Mouse (Mus musculus) Muller cell, postnatal 12 days (primary cell): ENCODE data around the gene Csf2rb.
"Not testable (repeated sequence)": the region's sequence is repeated elsewhere in the genome, so short reads cannot be mapped to it uniquely, and the experiment has no call there.

Source experiments
- DNase-seq: peaks from one replicate; pipeline ENCODE4 v3.0.0-alpha.2; 2015; ENCODE audit errors: inconsistent ontology term

Csf2rb gene

GRCm38 (mm10) chr15:78327753-78328341, 2.3 kb downstream of the Csf2rb start:
- not testable (repeated sequence) for DNase-seq

GRCm38 (mm10) chr15:78328520-78329097, 3.1 kb downstream of the Csf2rb start:
- peak; percentile 46 for DNase-seq

DNA sequence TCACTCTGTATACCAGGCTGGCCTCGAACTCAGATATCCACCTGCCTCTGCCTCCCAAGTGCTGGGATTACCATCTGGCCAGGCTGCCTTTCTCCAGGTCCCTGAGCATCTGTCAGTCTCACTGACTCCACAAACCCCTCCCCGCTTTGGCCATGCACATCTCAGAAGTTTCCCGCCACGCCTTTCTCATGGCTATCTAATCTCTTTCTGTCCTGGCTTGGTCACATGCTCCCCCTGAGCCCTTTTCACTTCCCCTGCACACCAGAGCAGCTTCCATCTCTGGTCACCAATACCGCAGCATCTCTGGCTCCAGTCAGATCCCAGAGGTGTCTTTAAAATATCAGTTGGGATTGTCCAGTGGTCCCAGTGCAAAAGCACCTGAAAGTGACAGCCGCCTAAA, 4.4 kb downstream of the Csf2rb start:
- not testable (repeated sequence) for DNase-seq

- no peak for DNase-seq
These were observed 5.2 kb downstream of the Csf2rb start for GRCm38 (mm10) chr15:78330706-78331105.

- DNase-seq, result no peak
These were observed 6.2 kb downstream of the Csf2rb start for GRCm38 (mm10) chr15:78331523-78332340.

- DNase-seq, result no peak
These were observed 7.4 kb downstream of the Csf2rb start for GRCm38 (mm10) chr15:78332981-78333380.

DNA sequence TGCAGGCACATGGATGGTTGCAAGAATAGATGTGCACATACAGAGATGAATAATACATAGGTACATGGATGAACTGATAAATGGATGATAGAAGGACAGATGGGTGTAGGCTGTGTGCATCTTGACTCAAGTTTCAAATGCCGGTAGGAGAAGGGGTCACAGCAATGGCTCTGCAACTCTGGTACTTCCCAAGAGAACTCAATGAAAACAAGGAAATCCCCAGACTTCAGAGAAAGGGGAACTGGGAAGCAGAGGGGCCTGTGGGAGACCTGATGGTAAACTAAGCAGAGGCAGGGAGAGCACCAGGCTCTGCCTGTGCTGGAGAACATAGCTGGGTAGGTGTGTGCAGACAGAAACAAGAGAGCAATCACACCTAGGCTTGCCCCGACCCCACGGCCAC, 8.8 kb downstream of the Csf2rb start:
- DNase-seq, result no peak

GRCm38 (mm10) chr15:78339627-78340423, 14.3 kb downstream of the Csf2rb start:
- DNase-seq, result peak; percentile 20

GRCm38 (mm10) chr15:78340919-78341318, 15.4 kb downstream of the Csf2rb start:
- DNase-seq, result not testable (repeated sequence)

DNA sequence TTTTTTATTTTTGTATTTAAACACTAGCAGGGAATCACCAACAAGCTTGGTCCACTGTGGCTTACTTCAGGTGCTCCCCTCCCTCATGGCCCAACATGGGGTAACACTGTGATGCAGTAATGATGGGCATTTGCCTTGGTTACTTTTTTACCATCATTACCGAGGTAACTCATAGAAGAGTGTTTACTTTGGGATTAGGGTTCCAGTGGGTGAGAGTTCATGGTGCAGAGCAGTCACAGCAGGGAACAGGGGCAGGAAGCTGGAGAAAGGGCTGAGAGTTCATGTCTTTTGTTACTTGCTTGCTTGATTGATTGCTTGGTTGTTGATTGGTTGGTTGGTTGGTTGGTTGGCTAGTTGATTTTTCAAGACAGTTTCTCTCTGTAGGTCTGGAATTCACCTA, 18.1 kb downstream of the Csf2rb start:
- no peak for DNase-seq

DNA sequence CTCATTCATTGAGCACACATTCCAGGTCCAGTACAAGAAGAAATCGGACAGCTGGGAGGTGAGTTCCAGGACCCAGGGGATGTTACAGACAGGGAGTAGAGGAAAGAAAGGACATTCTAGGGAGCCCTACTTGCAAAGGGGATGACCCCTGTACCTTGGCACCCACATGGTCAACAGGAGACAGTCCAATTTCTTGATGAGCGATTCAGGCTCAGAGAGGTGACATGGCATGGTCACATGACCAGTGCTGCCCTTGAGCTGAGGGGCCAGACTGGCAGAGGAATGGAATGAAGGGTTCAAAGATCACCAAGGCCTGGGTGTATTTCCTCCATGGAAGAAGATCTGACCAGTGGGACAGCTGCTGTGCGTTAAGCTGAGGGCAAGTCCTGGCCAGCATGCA, 19.0 kb downstream of the Csf2rb start:
- no peak for DNase-seq

- DNase-seq, result no peak
These were observed 26.1 kb downstream of the Csf2rb start for GRCm38 (mm10) chr15:78351586-78352165.

DNA sequence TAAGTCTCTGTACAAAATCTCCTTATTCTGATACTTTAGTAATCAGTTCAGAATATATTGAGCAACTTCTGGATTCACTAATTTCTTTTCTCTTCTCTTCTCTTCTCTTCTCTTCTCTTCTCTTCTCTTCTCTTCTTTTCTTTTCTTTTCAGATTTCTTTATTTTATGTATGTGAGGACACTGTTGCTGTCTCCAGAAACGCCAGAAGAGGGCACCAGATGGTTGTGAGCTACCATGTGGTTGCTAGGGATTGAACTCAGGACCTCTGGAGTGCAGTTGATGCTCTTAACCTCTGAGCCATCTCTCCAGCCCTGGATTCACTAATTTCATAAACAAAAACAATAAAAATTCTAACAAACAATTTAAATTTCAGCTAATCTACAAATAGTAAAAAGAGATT, 29.4 kb downstream of the Csf2rb start:
- no peak for DNase-seq

DNA sequence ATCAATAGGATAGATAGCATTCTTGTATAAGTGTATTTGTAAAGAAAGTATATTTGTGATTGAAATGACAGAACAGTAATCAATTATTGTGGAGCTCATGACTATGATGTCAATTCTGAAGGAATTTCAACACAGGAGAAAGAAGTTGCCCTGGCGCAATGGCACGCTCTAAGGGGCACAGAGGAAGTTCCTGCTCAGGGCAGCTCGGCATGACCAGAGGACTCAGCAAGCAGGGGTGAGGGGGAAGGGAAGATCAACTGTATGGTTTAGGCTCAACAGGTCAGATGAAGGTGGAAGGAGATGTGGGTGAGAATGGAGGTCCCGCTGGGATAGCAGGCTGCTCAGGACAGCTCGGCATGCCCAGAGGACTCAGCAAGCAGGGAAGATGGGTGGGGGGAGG, 30.0 kb downstream of the Csf2rb start:
- DNase-seq, result no peak

GRCm38 (mm10) chr15:78365916-78366315, 40.4 kb downstream of the Csf2rb start:
- no peak for DNase-seq

DNA sequence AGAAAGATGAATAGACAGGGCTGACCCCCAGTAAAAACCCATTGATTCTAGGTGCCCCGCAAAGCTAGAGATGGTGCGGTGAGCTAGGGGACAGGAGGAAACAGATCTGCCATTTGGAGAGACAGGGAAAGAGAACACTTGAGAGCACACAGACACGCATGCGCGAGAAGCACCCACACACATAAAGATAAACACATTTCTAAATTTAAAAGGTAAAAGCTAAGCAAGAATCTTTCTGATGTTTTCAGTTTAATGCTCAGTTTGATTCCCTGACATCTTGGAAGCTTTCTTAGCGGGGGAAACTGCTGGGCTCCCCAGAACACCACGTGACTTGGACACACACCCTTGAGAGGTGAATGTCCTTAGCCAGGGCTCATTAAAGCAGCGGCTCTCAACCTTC, 41.3 kb downstream of the Csf2rb start:
- no peak for DNase-seq

DNA sequence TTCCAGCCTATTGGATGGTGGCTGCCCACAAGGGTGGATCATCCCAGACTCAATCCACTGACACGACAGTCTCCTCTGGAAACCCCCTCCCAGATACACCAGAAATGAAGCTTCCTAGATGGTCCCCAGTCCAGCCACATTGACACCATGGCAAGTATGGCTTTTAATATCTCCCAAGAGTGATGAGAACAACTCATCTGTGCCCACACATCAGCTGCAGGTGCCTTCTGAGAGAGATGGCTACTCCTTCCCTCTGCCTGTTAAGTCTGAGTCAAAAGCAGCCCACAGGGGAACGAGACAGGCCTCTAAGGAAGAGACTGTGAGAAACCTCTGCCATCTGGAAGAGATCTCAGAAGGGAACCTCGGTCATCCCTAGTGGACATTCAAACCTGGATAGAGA, 42.3 kb downstream of the Csf2rb start:
- no peak for DNase-seq

- DNase-seq, result peak; percentile 57
These were observed 43.4 kb downstream of the Csf2rb start for GRCm38 (mm10) chr15:78368926-78369346.

DNA sequence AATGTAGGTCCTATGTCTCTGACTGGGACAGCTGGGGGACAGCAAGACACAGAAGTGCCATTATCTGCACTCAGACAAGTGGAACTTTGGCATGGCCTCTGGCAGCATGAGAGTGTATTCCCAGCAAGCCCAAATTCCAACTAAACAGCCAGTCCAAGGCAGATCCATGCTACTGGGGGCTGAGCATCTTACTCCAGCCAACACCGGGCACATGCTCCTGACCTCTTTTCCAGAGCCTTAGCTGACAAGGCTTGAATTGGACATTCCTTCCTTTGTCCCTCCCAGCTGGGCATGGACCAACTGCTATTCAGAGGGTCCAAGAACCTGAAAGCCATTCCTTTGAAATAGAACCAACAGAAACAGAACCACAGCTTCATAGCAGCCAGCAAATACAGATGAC, 44.1 kb downstream of the Csf2rb start:
- peak; percentile 97 for DNase-seq

DNA sequence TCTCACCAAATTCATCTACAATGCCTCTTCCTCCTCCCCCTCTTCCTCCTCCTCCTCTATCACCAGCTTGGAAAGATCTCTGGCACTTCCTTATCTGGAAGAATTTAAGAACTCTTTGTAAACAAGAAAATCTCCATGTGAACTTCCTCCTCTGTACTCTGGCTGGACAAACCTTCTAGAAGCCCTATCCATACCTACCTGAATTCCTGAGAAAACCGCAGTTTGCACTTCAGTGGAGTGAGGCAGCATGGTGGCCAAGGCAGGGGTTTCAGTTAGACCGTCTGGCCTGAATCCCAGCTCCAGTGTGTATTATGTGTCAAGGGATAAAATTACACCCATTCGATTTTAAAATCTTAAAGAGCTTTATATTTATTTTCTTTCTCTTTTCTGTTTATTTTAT, 47.2 kb downstream of the Csf2rb start:
- no peak for DNase-seq

DNA sequence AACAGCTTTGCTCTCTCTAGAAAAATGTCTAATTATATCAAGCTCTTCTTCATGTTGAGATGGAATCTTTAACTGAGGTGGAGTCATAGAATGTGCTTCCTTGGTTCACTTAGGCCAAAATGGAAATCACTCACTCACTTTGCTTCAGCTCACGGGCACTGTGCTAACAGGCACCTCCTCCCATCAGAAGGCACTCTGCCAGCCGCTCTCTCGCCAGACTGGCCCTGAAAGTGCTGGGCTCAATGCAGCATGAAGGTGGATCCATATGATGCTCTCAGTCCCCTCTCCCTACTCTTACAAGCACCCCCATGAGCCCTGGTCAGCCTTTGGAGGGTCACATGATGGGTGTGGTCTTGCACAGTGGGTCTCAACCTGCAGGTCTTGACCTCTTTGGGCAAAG, 48.7 kb downstream of the Csf2rb start:
- peak; percentile 26 for DNase-seq

- DNase-seq, result no peak
These were observed 52.3 kb downstream of the Csf2rb start for GRCm38 (mm10) chr15:78377859-78378258.
